Mouse (Mus musculus): ENCODE results near the gene Tedc1.
"Not testable (repeated sequence)": the region's sequence is repeated elsewhere in the genome, so short reads cannot be mapped to it uniquely, and the experiment has no call there.

The Tedc1 gene

DNA sequence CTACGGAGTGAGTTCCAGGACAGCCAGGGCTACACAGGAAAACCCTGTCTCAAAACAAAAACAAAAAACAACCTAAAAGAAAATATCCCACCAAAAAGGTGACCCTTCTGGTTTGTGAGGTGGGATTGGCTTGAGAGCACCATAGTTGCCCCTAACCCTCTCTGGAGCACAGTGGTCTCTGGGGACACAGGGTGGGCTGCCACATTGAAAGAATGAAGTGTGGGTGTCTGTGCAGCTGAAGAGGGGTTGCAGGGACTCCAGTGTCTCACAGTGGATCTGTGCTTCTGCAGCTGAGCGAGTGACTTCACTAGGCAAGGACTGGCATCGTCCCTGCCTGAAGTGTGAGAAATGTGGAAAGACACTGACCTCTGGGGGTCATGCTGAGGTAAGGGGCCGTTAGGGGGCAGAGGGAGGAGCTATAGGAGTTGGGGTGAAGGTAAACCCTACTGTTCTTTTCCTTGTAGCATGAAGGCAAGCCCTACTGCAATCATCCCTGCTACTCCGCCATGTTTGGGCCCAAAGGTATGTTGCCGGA, 3.2 kb upstream of the Tedc1 start:
- DNase-seq (ENCODE audit: low spot score) = no peak

DNA sequence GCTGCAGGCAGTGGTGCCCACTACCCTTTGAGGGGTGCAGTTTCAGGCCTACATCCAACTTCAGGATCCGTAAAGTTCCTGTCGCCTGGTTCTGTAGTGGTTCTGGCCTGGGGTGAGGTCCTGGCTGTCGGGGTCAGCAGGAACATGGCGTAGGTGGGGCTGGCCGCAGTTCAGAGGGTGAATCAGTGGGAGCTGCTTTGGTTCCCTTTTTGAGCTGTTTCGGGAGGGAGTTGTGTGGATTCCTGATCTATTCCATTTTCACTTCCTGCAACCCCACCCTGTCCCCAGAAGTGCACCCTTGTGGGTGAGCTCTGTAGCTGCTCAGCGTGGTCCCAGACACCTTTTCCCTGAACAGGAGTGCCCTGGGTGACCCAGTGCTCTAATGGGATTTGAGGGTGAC, 2.2 kb upstream of the Tedc1 start:
- DNase-seq (ENCODE audit: low spot score) = no peak

DNA sequence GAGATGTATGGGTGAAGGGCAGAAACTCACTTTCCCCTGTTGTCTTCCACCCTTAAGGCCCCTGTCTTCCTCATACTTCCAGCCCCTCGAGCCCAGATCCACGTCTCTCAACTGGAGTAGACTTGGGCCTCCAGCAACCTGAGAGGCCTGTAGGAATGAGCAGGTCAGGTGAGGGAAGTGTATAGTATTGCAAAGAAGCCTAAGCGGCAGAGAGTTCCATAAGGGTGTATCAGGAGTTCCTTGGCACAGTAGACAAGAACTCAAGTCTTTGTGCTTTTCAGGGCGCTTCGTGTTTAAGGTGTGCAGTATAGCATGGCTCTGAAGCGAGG, 1.5 kb upstream of the Tedc1 start:
- DNase-seq (ENCODE audit: low spot score) = no peak

- DNase-seq (ENCODE audit: low spot score) = peak; percentile 62
These were observed 997 bp upstream of the Tedc1 start for GRCm38 (mm10) chr12:113155076-113155771.

- no peak for DNase-seq (ENCODE audit: low spot score)
These were observed 314 bp downstream of the Tedc1 start for GRCm38 (mm10) chr12:113156540-113156929.

DNA sequence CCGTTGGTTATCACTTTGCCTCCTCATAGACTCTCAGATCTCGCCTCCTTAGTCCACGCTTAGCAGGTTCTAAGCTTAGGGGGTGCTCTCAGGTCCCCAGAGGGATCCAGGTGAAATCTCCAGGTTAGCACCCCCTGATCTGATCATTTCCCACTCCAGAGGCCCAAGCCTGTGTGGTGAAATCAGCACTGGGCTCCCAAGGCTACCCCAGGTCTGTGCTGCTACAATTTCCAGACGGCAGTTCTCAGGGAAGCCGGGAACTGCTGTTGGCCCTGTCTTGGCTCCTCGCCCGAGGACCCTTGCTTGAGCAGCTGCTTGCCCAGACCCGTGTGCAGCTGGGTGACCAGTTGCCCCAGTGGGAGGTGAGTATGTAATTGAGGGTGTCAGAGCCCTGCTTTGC, 781 bp downstream of the Tedc1 start:
- DNase-seq (ENCODE audit: low spot score) = no peak

DNA sequence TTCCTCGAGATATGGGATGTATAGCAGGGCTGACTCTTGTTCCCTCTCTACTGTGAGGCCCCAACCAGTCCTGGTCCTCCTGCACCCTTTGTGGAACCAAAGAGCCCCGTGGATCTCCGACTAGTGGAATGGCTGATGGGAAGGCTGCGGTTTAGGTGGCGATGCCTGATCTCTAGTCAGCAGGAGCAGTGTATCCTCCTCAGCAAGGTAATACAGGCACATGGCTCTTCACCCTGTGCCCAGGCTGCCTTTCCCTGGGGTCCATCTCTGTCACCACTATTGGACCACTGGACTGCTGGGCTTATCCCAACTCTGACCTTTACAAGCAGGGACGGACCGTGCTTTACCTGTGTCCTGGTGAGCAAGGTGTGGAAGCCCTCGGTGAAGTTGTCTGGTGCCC, 1.3 kb downstream of the Tedc1 start:
- no peak for DNase-seq (ENCODE audit: low spot score)

DNA sequence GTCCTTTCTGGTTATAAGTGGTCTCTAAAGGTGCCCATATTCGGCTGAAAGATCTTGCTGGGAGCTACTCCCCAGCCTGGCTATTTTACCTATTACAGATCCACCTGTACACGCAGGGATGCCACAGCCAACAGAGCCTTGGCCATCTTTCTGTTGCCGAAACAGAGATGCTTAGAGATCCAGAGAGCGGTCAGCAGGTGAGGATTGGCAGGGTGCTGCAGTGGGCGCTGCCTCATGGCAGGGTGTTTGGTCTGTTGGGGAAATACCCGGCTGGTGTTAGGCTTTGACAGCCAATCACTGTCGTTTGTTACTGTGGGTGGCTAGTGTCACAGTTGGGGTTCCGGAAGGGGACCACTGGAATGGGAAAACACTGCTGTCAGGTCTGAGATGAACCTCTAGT, 1.8 kb downstream of the Tedc1 start:
- DNase-seq (ENCODE audit: low spot score) = no peak

DNA sequence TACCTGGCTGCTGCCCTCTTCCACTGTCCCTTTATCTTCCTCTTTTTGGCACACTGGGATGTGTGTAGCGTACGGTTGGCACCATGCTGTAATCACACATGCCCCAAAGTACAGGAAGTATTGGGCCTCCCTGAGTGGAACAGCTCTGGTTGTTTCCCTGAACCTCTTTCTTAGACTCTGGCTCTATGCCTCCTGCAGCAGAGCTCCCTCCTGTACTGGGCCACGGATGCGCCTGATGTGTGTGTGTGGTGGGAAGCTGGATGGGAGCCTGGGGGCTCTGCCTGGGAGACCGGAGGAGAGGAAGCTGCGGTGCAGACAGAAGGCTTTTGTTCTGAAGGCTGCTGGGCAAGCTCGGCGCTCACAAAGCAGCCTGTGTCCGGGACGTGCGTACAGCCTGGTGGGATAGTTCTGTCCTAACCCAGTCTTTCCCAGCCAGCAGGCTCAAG, 7.4 kb downstream of the Tedc1 start:
- no peak for DNase-seq (ENCODE audit: low spot score)

DNA sequence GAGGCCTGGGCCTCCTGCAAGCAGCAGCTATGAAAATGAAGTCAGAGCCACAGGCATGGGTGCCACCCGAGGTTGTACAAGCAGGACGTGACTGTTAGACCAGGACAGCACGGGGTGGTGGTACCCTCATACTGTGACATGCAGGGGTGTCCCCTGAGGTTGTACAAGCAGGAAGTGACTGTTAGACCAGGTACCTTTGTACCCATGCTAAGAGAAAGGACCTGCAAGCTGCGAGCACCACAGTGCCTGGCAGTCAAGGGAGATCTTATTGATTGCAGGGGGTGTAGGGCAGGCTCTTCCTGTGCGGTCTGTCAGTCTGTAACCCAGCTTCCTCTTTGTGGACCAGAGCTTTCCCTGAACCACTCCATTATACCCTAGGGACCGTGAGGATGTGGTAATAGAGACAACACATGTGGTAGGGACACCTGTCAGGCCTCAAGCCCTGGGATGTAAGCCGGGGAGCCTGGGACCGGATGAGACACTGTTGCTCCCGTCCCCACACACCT, 11.9 kb downstream of the Tedc1 start:
- no peak for DNase-seq (ENCODE audit: low spot score)

DNA sequence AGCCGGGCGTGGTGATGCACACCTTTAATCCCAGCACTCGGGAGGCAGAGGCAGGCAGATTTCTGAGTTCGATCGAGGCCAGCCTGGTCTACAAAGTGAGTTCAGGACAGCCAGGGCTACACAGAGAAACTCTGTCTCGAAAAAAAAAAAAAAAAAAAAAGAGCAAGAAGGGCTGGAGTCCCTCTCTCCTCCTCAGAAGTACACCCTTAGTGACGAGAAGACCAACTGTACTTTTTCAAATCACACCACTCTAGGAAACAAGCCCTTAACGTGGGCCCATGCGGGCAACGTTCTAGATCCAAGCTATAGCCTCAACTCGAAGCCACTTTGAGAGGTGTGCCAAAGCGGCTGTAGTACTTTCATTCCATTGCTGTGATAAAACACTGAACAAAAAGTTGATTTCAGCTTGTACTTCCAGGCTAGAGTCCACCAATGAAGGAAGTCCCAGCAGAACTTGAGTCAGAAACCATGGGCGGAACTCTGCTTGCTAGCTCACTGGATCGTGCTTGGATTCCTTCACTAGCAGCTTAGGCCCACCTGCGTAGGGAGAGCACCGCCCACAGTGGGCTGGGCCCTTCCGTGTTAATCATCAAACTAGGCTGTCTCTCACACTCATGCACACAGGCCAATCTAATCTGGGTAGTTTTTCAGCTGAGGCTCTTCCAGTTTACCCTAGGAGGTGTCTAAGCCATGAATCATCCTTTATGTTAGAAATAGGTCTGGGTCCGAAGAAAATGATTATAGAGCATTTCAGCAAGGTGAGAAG, 20.9 kb downstream of the Tedc1 start:
- DNase-seq (ENCODE audit: low spot score) = no peak

DNA sequence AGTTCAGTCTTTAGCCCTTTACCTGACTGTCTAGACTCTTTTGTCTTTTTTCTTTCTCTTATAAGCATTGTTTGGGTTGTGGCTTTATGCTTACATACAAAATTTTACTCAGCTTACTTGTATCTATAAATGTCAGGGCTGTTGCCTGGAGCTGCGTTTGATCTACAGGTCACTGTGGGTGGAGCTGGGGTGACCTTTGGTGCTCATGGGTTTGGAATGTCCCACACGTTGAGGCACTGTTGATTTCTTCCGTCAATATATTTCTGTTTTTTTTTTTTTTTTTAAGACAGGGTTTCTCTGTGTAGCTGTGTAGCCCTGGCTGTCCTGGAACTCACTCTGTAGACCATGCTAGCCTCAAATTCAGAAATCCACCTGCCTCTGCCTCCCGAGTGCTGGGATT, 24.8 kb downstream of the Tedc1 start:
- no peak for DNase-seq (ENCODE audit: low spot score)

- no peak for DNase-seq (ENCODE audit: low spot score)
These were observed 28.7 kb downstream of the Tedc1 start for GRCm38 (mm10) chr12:113184945-113185344.

DNA sequence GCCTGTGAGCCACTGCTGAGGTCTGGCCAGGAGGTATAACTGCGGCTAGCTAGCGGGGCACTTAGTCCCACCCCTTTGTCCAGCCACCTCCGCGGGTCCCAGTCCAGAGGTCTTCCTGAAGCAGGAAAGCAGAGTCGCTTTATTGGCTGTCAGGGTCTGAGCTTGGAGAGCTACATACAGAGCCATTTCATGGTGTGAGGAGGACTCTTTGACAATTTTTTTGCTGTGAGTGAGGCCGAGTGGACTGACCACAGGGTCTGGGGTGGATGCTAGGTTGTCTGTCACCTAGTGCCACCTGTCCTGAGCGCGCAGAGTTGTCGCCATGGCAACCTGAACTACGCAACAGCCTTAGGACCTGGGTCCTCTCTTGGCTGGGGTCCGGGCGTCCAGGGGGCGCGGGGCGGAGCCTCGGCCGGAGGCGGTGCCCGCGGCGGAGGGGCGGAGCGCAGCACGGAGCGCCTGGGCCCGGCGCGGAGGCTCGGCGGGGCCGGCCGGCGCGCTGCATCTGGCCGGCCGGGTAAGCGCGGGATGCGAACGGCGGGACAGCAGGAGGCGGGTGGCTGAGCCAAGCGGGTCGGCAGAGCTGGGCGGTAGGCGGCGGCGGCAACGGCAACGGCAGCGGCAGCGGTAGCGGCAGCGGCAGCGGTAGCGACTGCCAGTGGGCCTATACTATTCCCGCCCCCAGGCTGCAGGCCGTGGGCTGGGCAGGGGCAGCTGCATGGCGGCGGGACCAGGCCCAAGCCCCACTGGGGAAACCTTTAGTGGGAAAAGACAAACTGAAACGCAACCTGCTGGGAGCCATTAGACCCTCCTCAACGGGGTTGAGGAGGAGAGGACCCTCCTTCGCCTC, 29.4 kb downstream of the Tedc1 start, which contains the start of gene Tmem121:
Gene Tmem121 (plus strand): TSS at position 489 of the 850 bp plus-strand sequence.
- peak; percentile 31 for DNase-seq (ENCODE audit: low spot score)

GRCm38 (mm10) chr12:113186326-113187010, 30.2 kb downstream of the Tedc1 start:
- no peak for DNase-seq (ENCODE audit: low spot score)

DNA sequence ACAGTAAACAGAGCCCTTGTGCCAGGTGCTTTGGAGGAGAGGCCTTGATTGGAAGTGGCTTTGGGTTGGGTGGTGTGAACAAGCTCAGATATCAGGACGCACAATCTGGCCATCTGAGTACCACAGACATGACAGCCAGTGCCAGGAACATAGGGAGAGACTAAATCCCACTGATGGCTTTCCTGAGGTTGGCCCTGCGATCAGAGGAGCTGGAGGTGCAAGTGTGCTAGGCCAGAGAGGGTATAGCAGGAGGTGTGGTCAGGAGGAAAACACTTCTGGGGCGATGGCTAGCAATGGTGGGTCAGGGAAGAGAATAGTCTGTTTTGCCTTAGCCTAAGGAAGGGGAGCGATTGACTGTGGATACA, 30.8 kb downstream of the Tedc1 start:
- no peak for DNase-seq (ENCODE audit: low spot score)

- DNase-seq (ENCODE audit: low spot score) = peak; percentile 79
These were observed 31.5 kb downstream of the Tedc1 start for GRCm38 (mm10) chr12:113187584-113188295.

GRCm38 (mm10) chr12:113188349-113189055, 32.3 kb downstream of the Tedc1 start:
- DNase-seq (ENCODE audit: low spot score) = no peak

DNA sequence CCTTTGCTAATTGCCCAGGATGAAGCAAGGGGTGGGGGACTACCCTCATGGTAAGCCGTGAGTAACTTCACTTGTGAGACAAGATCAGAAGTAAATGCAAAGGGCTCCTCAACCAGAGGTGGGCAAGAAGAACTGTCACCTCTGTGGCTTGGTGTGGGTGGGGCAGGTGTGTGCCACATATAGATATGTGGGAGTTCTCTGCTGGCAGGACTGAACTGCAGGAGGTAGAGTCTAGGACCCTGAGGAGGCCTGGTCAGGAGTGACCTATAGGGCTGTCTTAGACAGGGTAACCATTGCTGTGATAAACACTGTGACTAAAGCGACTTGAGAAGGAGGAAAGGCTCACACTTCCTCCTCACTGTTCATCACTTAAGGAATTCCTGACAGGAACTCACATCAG, 37.2 kb downstream of the Tedc1 start:
- DNase-seq (ENCODE audit: low spot score) = no peak

DNA sequence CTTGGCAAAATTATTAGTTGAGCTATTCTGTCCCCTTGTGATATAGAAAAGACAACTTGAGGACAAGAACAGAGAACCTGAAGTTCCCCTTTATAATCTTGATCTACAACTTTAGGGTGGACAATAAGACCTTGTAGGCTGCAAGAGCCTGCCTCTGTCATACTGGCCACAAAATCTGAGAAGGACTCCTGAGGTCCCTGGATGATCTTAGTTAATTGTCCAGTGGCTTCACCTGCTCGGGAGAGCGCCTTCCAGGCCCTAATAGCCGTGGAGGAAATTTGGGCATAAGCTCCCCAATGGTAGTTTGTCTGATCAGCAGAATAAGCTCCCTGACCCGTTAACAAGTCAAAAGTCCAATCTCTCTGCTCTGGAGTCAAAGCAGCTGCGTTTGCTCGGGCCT, 42.9 kb downstream of the Tedc1 start:
- DNase-seq (ENCODE audit: low spot score) = not testable (repeated sequence)

Measured in ovary, postnatal 36 days (tissue).